Mouse (Mus musculus): ENCODE results near the gene Gm10718.
"Not testable (repeated sequence)": the region's sequence is repeated elsewhere in the genome, so short reads cannot be mapped to it uniquely, and the experiment has no call there.

DNA sequence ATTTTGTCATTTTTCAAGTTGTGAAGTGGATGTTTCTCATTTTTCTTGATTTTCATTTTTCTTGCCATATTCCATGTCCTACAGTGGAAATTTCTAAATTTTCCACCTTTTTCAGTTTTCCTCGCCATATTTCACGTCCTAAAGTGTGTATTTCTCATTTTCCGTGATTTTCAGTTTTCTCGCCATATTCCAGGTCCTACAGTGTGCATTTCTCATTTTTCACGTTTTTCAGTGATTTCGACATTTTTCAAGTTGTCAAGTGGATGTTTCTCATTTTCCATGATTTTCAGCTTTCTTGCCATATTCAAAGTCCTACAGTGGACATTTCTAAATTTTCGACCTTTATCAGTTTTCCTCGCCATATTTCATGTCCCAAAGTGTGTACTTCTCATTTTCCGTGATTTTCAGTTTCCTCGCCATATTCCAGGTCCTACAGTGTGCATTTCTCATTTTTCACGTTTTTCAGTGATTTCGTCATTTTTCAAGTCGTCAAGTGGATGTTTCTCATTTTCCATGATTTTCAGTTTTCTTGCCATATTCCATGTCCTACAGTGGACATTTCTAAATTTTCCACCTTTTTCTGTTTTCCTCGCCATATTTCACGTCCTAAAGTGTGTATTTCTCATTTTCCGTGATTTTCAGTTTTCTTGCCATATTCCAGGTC is 770 bp downstream of the Gm10718 start:
- TF ChIP-seq POLR2A (IDR thresholded peaks at IDR 0.05; ENCODE audit: borderline replicate concordance, low read depth, low read length); CTCF (IDR thresholded peaks at IDR 0.05; ENCODE audit: low read depth, low read length): not testable (repeated sequence)
